Mouse (Mus musculus): ENCODE results near the gene Asb16. TPM values are rescaled to one million over a fixed set of nuclear protein-coding genes. Genes with fewer than 3 reads are reported as not detected.

Gene Asb16
- 1 to 10 TPM; 2.2 to 2.9 TPM for total RNA-seq (2021)
- long read RNA-seq, experiment 1, partial matches to known transcripts = 4 of 4 reads
- long read RNA-seq, experiment 1, other reads (novel, unspliced or antisense) = 0 of 4 reads
- long read RNA-seq, experiment 2, partial matches to known transcripts = 0 of 1 reads
- long read RNA-seq, experiment 2, other reads (novel, unspliced or antisense) = 1 of 1 reads

DNA sequence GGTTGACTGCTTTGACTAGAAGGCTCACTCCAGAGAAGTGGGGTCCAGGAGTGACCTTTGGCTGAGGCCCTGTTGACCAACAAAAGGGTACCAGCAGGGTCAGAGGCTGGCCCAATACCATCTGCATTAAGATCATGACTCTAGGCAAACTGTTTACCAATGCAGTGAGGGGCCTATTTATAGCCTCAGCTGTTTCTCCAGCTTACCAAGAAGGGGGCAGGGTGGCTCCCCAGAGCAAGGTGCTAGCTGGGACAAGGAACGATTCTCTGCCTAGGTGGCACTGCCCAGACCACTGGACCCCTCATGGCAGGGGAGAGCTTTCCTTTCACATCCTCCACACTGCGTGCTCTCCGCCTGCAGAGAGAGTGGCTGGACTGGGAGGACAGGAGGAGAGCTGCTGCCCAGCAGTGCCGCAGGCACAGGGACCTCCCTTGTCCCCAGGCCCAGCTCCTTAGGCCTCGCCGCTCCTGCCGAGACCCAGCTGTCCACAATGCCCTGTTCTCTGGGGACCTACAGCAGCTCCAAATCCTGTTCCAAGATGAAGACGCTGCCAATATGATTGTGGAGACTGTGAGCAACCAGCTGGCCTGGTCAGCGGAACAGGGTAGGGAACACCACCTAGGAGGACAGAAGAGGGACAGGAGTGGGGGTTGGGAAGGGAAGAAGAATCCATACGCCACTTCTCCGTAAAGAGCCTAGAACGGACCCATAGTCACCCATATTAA lies at the start of gene Asb16:
TSS of gene Asb16 (plus strand) at position 224 of the 725 bp plus-strand sequence.
- no peak for DNase-seq (ENCODE audit: low spot score in 2 of 2)

DNA sequence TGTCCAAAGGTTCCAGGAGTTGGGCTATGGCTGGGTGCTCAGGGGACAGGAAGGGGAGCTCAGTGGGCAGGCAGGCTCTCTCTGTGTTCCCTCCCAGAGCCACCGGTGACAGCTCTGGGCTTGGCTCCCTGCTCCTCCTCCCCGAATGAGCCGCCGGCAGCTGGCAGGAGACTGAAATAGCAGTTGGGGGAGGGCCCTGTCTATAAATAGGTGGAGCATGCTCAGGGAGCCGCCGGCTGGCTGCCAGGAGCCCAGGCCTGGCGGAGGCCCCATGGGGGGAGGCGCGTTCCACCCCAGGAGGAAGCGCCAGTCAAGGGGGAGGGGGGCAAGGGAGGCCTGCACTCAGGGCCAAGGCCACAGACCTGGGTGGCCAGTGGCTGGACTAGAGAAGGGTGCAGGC lies 49.8 kb upstream of the Asb16 start:
- peak; percentile 94 to 96 for DNase-seq (ENCODE audit: low spot score in 2 of 2)

DNA sequence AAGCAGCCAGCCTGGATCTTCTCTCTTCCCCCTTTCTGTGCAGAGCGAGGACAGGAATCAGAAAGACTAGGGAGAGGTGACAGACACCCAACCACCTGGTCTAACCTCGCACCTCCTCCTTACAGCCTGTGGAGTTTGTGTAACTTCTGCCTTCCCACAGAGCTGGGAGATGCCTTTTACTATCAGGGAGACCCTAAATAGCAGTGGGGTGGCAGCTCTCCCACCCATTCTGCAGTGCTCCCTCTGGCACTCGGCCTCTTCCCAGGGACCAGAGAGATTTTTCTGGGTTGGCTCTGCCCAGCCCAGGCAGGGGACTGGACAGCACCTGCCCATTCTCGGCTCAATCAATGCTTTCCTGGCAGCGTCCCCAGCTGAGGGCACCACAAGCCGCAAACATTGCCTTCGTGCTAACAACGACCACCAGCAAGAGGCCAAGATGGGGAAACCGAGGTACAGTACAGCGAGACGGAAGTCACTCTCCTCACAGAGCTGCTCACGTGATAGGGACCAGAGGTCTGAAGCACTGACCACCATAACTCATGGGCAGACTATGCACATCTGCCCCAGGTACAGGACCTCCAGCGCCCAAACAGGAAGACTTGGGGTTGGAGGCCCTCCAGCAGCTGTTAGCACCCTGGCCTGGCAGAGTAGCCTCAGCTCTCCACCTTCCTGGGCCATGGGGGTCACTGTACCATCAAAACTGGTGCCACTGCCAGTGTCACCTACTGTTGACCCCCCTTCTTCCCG lies 49.1 kb upstream of the Asb16 start:
- DNase-seq (ENCODE audit: low spot score in 2 of 2) = no peak

DNA sequence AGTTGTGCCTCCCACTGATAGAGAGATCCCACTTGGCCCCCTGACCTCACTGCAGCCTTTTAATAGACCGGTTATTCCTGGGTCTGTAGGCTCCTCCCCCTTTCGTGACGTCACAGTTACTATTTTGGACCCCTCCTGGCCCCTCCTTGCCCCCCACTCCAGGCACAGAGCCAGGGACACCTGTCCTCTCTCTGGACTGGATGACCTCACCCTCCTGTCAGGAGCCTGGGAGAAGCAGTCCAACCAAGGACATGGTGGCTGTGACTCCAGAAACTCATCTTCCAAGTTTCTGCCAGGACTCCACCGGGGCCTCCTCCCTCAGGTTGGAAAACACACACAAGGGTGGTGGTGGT lies 48.6 kb upstream of the Asb16 start:
- DNase-seq (ENCODE audit: low spot score in 2 of 2) = no peak

DNA sequence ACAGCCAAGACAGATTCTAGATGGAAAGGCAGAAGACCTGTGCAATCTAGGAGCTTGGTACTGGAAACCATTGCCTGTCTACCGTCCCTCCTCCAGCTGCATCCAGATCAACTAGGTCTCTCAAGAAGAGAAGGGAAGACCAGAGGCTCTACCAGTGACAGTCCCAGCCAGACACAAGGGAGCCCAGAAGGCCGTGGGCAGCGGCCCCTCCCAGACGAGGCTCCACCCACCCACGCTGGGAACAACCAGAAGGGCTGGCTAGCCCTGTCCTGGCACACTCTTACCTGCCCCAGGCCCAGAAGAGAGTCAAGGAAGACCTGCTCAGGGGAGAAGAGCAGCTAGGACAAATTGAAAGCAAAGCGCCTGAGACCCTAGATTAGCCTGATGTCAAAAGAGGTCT lies 48.1 kb upstream of the Asb16 start:
- peak in 1 of 2 experiments; percentile 53 for DNase-seq (ENCODE audit: low spot score in 2 of 2)

DNA sequence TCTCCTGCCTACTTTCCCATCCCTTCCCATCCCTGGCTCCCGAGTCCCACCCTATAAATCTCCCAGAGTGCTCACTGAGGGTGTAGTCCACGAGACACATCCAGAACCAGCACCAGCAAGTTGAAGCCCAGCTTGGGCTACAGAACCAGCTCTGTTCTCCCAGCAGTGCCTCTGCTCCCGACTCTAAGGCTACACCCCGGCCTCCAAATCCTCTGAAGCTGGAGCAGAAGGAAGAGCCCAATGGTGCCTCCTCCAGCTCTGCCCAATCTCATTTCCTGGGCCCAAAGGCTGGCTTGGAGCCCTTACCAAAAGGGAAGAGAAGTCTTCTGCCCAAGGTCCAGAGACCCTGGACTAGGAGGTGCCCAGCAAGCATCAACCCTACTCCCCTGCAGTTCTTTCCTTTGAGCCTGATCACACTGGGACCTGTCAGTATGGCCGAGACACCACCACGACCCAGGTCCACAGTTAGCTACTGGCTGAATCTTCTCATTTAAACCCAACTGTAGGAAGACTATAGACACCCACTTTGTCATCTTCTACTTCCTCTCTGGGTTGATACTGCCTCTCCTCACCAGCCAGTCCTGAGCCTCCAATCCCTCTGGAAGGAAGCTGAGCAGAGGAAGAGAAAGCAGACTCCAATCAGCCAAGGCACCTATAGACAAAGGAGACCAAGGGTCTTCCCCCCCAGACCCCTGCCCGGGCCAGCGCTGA lies 47.1 kb upstream of the Asb16 start:
- no peak for DNase-seq (ENCODE audit: low spot score in 2 of 2)

DNA sequence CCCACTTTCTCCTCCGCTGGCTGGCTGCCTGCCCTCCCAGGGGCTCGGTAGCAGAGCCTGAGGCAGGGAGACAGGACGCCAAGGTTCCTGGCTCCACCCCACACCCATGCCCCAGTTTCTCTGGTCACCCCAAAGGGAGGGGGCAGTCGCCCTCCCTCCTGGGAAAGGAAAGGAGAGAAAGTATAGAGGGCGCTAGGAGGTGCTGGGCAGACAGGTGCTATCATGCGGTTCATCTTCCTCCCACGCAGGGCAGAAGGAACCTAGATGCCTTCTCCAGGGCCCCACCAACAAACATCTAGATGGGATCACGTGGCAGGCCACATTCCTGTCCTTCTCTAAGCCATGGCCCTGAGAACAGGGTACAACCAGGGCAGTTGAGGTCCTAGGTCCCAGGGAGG lies 46.6 kb upstream of the Asb16 start:
- DNase-seq (ENCODE audit: low spot score in 2 of 2) = no peak

DNA sequence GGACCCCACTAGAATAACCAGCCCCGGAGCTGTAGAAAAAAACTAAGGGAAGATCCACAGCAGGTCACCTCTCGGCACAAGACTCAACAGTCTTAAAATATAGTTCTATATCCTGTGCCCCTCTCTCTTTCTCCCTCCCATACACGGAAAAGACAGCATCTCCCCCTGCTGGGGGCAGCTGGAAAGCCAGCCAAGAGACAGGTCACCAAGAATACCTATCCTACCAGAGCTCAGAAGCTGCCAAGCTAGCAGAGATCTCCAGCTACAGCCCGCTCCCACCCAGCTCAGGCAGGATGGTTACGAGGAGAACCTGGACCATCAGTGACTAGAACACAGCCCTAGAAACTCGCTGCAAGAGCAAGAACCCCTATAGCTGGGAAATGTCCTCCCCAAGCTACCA lies 45.4 kb upstream of the Asb16 start:
- DNase-seq (ENCODE audit: low spot score in 2 of 2) = no peak

DNA sequence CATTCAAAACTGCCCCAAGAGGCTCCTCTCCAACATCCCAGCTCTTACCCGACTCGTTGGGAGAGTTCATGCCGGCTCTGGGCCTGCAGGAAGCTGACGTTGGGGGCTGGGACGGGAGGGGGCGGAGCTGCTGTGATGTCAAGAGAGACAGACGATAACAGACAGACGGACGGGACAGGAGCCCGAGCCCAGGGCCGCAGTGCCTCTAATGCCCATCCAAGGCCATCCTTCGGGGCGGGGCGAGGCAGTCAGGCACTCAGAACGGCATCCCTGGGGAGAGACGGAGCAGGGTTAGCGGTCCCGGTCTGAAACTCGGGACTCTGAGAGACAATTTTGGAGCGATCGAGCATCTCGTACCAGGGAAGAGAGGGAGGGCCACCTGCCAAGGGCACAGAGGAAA lies 43.9 kb upstream of the Asb16 start:
- DNase-seq (ENCODE audit: low spot score in 2 of 2) = no peak

DNA sequence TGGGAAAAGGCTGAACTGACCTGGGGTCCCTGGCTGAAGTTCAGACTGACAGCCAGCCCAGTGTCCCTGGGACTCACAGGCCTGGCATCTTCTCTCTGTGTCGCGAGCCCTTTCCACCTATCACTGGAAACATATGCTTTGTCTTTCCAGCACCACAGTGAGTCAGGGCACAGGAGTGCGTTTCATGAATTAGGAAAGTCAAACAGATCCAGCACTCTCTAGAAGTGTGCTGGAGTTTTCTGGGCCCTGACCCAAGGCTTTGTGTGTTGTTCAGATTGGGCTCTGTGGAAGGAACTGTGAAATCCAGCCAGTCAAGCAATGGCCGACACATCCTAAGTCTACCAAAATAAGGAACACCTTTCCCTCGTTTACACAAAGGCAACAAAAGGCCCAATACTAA lies 43.3 kb upstream of the Asb16 start:
- no peak for DNase-seq (ENCODE audit: low spot score in 2 of 2)

DNA sequence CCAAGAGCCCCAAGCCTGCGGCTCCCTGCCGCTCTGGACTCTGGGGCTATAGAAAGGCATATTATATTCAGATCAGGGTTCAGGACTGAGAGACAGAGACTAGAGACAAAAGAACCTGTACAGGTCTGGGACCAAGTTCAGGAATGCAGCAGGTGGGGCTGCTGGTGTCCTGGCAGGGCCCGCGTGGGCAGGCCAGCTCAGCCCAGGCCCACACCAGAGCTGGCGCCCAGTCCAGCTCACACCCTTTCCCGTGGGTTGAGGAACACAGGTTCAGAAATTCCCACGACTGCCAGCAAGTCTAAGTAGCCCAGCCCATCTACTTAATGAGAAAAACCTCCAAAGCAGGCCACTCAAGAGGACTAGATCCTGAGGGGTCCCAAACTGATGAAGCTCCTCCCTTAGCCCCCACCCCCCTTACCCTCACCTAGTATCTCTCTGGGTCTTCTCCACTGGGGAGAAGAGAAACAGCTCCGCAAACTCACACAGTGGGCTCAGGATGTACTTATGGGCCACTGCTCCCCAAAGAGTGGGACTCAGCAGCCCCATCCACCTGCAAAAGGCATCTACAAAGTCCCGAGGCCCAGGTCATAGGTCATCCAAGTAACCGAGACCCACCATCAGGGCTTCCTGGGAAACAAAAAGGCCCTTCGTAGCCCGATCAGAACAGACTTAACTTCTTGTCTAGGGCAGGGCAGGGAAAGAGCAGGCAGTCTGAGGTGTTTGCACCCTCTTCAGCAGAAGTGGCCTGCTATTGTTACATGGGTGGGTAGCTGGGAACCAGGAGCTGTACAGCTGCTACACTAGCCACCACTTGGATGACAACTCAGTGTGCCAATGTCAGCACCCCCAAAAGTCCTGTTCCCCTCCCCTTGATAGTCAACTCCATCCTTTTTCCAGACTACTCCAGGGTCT lies 42.2 kb upstream of the Asb16 start:
- DNase-seq (ENCODE audit: low spot score in 2 of 2) = no peak

DNA sequence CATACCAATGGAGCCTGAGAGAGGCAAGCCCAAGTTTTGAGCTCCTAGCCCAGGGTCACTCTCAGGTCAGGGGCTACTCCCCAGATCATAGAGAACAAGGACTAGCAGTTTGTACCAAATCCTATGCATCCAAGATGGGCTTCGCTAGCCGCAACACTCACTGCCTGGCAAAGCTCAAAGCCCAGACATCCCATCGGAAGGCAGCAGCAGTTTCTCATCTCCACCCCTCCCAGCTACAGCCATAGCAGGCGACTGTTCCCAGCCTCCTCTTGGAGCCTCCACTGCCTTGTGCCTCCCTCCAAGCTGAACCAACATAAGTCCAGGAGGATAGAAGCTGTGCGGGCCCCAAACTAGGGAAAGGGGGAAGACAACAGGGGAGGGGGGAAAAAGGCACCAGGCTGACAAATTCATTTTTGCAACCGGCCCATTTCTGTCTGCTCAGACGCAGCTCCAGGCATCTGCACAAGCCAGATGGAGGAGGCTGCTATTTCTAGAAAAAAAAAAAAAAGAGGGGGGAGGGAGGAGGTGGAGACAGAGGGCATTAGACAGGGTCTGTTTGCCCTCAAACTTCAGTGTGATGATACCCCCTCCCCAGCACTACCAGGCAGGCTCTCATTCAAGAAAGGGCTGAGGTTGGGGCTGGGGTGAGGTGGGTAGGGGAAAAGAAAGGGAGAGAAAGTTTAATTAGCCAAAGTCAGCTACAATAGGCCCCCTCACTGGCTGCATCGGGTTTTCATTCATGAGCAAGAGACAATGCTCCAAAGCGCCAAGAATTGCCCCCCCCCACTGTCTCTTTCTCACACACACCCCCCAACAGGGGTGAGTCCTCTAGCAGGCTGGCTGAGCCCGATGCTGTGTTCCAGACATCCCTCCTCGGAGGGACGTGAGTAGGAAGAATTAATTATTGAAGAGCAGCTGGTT lies 41.0 kb upstream of the Asb16 start:
- no peak for DNase-seq (ENCODE audit: low spot score in 2 of 2)

DNA sequence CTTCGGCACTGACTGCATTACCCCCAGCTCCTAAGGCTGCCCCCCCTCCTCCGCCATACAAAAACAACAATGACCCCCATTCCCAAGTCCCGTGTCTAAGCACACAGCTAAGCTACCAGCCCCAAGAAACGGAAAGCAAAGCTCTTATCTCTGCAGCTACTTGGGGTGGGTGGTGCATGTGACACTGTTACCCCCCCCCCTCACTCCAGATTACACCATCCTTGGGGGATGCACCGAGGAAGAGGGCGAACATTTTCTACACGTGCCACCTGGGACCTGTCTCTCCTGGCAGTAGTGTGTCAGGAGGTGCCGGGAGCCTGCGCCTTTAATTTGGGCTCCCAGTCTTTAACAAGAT lies 40.4 kb upstream of the Asb16 start:
- DNase-seq (ENCODE audit: low spot score in 2 of 2) = no peak

DNA sequence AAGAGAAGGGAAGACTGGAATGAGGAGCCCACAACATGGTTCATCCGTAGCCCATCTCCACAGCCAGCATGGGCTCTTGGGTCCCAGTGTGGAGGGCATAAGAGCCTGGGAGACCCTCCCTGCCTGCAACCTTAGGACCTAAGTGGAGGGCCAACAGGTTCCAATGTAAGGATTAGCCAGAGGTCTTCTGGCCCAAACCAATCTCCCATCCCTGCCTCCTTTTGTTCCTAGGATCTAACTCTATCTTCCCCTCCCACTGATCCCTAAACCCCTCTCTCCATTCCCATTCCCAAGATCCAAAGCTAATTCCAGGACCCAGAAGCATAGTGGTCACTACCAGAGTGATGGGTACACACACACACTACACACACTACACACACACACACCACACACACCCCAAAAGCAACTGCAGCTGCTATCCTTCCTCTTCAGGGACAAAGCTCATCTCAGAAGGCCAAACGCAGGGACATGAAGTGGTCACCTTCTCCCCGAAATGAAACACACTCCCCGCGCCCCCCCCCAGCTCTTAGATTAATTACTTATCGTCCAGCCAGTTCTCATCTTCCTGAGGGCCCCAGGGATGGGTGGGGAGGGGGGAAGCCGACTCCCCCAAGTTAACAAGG lies 39.8 kb upstream of the Asb16 start:
- no peak for DNase-seq (ENCODE audit: low spot score in 2 of 2)

DNA sequence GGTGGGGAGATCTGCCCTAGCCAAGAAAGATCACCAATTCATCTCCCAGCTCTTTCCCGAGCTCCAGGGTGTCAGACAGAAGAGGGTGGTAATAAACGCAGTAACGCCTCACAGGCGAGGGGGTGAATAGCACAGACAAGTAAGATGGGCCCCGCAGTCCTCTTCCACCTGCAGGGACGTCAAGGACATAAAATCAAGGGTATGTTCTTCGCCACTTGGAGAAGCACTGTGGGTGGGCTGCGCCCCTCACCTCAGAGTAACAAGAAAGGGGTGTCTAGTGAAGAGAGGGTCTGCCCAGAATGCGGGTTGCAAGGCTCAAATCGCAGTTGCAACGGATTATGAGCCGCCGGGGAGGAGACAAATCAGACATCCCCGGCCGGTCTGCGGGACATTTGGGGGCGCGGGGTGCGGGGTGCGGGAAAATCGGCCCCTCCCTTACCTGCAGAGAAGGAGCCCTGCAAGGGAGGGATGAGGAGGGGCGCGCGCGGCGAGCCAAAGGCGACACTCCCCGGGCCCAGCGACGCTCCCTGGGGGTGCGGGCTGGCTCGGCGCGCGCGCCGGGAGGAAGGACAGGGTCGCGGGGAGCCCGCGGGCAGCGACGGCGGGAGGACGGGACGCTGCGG lies 39.1 kb upstream of the Asb16 start:
- DNase-seq (ENCODE audit: low spot score in 2 of 2) = no peak

DNA sequence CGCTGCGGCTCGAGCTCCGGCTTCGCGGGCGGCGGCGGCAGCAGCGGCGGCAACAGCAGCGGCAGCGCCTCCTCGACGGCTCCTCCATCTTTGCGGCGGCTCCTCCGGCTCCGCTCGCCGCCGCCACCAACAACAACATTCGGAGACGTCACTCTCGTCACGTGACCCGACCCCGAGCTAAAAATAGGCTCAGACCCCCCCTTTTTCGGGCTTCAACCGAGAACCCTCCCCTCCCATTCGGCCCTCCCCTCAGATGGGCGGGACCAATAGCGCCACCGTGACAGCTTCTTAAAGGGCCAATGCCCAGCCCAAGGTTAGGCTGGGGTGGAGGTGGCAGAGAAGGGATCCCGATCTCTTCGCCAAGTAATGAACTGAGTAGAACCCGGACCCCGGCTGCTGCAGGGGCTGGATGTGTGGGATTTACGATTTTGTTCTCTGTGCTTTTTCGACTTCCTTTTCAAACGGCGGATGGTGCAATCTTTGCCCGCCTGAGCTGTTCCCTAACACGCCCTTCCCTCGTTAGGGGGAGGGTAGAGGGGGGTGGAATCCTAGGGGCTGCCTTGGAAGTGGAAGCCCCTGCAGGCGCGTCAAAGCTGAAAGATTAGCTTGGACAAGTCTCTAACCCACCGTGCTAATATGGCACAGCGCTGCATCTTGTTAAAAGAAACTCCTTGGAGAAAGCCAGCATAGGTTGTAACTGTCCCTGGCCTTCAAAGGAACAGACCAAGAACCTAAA lies 38.4 kb upstream of the Asb16 start, which contains the start of gene Hdac5:
TSS of gene Hdac5 (minus strand) at position 161 of the 736 bp plus-strand sequence.
- DNase-seq (ENCODE audit: low spot score in 2 of 2) = peak; percentile 97 to 99

DNA sequence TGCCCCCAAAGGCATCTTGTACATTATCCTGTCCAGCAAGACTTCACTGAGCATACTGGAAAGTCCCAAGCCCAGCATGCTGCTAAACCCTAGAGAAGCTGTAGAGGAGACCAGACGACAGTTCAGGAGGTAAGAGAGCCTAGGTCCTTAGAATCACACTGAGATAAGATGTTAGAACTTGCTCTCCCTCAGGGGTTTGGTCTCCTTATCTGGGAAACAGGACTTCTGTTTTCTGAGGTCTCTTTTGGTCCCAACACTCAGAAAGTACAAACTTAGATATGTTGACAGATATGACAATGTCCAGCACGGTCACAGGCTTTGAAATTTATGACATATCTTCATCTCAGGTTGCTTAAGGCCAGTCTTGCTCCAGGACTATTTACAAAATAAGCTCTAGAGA lies 32.5 kb upstream of the Asb16 start:
- DNase-seq (ENCODE audit: low spot score in 2 of 2) = no peak

DNA sequence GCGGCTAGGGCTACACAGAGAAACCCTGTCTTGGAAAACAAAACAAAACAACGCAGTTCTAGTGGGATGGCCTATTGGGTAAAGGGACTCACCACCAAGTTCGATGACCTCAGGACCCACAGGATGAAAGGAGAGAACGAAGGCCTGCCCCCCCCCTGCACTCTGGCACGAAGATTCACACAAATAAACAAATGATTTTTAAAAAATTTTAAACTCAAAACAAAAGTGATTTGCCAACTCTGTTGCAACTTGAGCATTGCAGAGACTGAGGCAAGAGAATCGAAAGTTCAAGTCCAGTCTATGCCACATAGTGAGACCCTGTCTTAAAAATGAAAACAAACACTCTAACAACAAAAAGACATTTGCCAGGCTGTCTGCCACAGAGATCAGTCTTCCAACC lies 27.9 kb upstream of the Asb16 start:
- no peak for DNase-seq (ENCODE audit: low spot score in 2 of 2)

All from left cerebral cortex, adult 18-20 months (tissue).